Mouse (Mus musculus): ENCODE measurements around the gene Ggt6.
"Not testable (repeated sequence)": the region's sequence is repeated elsewhere in the genome, so short reads cannot be mapped to it uniquely, and the experiment has no call there.

Gene Ggt6

GRCm38 (mm10) chr11:72410521-72411092 is 24.7 kb upstream of the Ggt6 start:
- in situ Hi-C loops (cut with MboI, MseI) = loop anchor here (25.0 kb wide), 1 partner anchor 1302 kb away; no protein-coding TSS in a partner anchor

DNA sequence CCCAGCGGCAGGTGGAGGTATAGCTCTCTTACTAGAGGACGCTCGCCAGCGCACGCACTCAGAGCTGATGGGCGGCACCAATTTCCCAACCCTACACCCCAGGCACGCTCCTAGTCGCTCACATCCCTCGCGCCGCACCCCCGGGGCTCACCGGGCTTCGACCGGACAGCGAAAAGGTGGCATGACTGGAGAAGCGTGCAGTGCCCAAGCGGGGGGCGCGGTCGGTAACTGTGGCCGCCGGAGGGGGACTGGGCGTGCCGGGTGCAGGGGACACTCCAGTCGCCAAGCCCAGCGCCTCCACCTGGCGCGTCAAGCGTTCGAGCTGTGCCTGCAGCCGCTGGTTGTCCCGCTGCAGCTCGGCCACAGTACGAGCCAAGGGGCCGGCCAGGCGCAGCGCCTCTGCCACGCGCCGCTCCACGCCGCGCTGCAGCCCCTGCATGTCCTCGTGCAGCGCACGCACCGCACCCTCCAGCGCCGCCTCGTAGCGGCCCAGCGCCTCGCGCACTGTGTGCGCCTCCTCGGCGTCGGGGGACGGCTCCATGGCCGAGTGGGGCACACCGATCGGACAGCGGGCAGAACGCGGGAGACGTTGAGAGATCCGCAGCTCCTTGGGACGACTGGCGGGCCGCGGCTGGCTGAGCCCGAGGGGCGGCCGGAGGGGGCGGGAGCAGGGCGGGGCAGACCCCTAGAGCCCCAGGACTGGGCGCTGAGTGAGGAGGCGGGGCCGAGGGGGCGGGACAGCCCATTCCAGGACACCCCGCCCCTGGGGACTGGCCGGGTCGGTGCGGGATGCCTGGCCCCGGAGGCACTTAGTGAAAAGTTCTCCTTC is 24.0 kb upstream of the Ggt6 start, which contains the start of gene Smtnl2:
TSS of gene Smtnl2 (minus strand) at position 621 of the 829 bp plus-strand sequence.
- in situ Hi-C loops (cut with MboI, MseI) = loop anchor here (25.0 kb wide), 1 partner anchor 1301 kb away; no protein-coding TSS in a partner anchor

- in situ Hi-C loops (cut with MboI, MseI) = loop anchor here (25.0 kb wide), 1 partner anchor 1300 kb away; no protein-coding TSS in a partner anchor
Observed at GRCm38 (mm10) chr11:72411945-72412344, 23.4 kb upstream of the Ggt6 start.

- in situ Hi-C loops (cut with MboI, MseI) = loop anchor here (25.0 kb wide), 1 partner anchor 1299 kb away; no protein-coding TSS in a partner anchor
Observed at GRCm38 (mm10) chr11:72413016-72413415, 22.3 kb upstream of the Ggt6 start.

DNA sequence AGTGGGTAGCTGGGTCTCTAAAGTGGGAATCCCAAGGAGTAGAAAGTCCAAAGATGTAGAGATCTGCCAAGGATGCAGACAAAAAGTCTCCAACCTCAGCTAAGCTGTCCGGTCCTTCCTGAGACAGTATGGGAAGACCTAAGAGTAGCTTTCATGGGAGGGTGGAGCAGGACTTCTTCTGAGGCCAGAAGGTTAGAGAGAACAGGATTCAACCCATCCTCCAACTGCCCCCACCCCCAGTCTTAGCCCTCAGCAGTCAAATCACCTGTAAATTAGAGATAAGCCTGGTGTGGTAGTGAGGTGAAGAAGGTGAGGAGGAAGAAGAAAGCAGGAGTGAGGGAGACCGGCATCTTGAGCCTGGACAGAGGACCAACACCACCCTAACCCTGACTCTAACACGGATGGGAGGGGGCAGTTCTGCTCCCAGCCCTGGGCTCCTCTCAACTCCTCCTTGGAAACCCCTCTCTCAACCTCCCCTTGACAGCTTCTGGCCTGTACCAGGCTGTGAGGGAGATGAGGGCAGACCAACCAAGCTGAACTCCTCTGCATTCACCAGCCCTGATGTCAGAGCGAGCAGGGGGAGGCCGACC is 21.6 kb upstream of the Ggt6 start:
- in situ Hi-C loops (cut with MboI, MseI) = loop anchor here (25.0 kb wide), 1 partner anchor 1299 kb away; no protein-coding TSS in a partner anchor

GRCm38 (mm10) chr11:72415155-72415554 is 20.2 kb upstream of the Ggt6 start:
- in situ Hi-C loops (cut with MboI, MseI) = loop anchor here (5.0 to 25.0 kb wide), 2 partner anchors 58 to 1297 kb away; no protein-coding TSS in a partner anchor

DNA sequence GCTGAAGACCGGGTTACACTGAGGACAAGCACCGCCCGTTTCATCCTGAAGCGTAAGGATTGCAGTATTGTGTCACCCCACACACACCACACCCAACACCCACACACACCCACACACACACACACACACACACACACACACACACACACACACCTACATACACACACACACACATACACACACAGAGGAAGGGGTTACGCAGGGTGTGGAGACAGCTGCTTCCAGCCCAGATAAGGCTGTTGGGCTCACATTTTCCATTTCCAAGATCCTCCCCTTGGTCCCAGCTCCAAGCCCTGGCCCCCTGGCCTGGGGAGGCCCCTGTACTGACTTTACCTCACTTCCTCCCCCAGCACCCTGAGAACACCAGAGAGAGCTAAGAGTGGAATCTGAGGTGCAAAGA is 18.7 kb upstream of the Ggt6 start:
- in situ Hi-C loops (cut with MboI, MseI) = loop anchor here (5.0 to 25.0 kb wide), 2 partner anchors 59 to 1296 kb away; no protein-coding TSS in a partner anchor

- in situ Hi-C loops (cut with MboI, MseI) = loop anchor here (5.0 to 25.0 kb wide), 2 partner anchors 60 to 1295 kb away; no protein-coding TSS in a partner anchor
Observed at GRCm38 (mm10) chr11:72417376-72417775, 17.9 kb upstream of the Ggt6 start.

DNA sequence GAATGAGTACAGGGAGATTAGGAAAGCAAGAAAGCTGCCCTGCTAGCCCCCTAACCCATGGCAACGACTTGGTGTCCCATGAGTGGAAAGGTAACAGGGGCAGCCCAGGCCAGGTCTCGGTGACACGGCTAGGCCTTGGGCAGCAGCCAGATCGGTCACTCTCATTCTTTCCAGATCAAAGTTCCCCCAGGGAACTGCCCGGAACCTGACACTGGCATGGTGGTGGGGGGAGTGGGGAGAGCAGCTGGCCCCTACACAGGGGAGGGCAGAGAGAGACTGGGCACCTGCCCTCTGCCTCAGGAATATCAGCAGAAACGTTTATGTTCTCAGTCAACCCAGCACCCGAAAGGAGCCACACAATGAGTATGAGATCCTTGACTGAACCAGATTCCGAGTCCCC is 17.1 kb upstream of the Ggt6 start:
- in situ Hi-C loops (cut with MboI, MseI) = loop anchor here (5.0 to 25.0 kb wide), 2 partner anchors 61 to 1294 kb away; no protein-coding TSS in a partner anchor

DNA sequence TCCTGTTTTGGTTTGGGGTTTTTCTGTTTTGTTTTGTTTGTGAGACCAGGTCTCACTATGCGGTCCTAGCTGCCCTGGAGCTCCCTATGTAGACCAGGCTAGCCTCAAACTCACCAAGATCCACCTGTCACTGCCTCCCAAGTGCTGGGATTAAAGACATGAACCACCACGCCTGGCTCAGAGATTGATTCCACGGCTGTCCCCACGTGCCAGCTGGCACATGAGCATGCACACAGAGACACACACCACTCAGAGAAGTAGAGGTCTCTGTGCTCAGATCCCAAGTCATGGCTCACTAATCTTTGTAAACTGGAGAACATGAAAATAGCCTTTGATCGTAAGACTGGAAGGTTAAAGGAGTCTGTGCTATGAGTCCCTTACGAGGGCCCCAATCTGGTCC is 16.3 kb upstream of the Ggt6 start:
- in situ Hi-C loops (cut with MboI, MseI) = loop anchor here (5.0 to 25.0 kb wide), 2 partner anchors 62 to 1293 kb away; no protein-coding TSS in a partner anchor

DNA sequence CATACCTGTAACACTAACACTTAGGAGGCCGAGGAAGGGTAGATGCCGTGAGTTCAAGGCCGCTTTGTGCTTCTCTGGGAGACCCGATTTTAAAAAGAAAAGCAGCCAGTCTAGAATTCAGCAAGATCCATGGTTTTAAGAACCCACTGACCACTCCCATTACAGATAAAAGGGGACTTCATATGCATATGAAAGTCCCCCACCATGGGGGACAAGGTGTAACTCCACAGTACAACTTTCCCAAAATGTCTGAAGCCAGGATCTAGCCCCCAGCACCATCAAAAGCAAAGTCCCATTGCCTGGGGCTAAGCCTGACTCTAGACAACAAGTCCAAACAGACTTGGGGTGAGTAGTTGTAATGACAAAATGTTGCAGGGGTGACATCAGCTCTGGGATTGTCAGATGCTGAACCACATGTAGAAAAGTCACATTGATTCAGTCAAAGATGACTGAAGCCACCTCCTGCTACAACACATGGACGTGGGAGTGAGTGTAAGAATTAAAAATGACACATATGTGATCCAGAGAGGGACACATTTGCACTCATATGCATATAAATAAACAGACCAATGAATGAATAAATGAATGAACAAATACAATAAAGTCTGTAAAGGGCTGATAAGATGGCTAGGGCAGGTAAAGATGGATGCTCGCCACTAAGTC is 14.7 kb upstream of the Ggt6 start:
- in situ Hi-C loops (cut with MboI, MseI) = loop anchor here (25.0 kb wide), 1 partner anchor 1292 kb away; no protein-coding TSS in a partner anchor

GRCm38 (mm10) chr11:72421518-72422278 is 13.6 kb upstream of the Ggt6 start:
- in situ Hi-C loops (cut with MboI, MseI) = loop anchor here (25.0 kb wide), 1 partner anchor 1291 kb away; no protein-coding TSS in a partner anchor

- in situ Hi-C loops (cut with MboI, MseI) = loop anchor here (25.0 kb wide), 1 partner anchor 1289 kb away; no protein-coding TSS in a partner anchor
Observed at GRCm38 (mm10) chr11:72423686-72424085, 11.6 kb upstream of the Ggt6 start.

- in situ Hi-C loops (cut with MboI, MseI) = no loop called here
Observed at GRCm38 (mm10) chr11:72425201-72425600, 10.1 kb upstream of the Ggt6 start.

DNA sequence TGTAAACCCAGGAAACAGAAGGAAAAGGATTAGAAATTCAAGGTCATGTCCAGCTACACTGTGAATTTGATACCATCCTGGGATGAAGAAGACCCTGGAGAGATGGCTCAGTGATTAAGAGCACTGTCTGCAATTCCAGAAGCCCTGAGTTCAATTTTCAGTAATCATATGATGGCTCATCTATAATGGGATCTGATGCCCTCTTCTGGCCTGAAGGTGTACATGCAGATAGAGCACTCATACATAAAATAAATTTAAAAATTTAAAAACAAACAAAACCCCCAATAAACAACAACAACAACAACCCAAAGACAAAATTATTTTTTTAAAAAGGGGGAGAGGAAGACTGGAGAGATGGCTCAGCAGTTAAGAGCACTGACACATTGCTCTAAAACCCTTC is 8.4 kb upstream of the Ggt6 start:
- in situ Hi-C loops (cut with MboI, MseI) = no loop called here

DNA sequence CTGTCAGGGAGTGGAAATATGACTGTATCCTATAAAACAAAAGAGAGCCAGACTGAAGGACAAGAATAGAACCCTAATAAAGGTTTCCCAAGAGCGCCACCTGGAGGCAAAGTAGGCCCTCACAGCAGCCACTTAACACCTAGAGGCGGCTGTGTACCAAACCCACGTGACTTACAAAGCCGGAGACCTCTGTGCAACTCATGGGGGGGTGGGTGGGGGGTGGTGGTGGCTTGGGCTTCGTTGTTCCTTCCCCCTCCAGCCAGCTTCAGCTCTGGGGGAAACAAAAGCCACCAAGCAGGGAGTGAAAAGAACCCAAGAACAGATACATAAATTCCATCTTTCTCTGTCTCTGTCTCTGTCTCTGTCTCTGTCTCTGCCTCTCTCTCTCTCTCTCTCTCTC is 6.6 kb upstream of the Ggt6 start:
- in situ Hi-C loops (cut with MboI, MseI) = no loop called here

DNA sequence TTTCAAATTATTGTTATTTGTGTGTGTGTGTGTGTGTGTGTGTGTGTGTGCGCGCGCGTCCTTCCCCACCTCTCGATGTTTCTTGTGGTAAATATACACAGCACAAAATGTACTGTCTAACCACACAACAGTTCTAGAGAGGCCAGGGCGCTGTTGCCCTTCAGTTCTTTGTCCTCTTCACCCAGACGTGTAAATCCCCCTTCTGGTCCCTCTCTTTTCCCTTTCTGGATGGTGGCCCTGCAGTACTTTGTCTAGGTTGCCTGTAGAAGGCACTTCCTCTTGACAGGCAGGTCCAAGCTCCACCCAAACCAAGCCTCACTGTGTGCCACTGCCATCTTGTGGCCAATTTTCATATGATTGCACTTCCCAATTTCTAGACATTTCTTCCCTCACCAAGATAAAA is 6.0 kb upstream of the Ggt6 start:
- in situ Hi-C loops (cut with MboI, MseI) = no loop called here

DNA sequence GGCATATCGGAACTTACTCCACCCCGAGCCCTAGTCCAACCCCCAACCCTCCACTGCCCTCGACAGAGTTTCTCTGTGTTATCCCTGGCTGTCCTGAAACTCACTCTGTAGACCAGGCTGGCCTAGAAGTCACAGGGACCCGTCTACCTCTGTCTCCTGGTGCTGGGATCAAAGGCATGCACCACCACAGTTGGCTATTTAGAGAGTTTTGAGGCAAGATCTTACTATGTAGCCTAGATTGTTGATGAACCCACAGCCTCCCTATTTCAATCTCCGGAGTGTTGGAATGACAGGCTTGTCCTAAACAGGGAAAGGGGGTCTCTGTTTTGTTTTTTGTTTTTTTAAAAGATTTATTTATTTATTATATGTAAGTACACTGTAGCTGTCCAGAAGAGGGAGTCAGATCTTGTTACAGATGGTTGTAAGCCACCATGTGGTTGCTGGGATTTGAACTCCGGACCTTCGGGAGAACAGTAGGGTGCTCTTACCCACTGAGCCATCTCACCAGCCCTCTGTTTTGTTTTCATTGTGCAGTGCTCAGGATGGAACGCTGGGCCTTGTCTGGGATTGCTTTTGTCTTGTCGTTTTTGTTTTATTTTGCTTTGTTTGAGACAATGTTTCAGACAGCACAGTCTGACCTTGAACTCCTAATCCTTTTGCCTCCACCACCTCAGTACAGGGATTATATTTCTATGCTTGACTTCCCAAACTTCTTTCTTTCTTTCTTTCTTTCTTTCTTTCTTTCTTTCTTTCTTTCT is 4.8 kb upstream of the Ggt6 start:
- in situ Hi-C loops (cut with MboI, MseI) = not testable (repeated sequence)

DNA sequence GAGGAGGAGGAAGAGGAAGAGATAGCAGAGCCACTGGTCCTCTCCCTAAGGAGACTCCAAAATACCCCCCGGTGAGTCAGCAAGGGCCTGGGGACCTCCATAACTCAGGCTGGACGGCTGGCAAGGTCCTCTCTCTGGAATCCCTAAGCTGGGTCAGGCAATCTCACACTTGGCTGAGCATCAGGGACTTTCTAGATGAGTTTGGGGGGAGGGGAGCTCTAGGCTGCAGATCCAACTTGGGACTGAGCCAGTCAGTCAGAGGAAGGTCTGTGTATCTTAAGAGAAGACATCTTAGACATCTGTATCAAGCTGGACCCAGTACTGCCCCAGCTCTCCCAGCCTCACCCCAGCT is 344 bp downstream of the Ggt6 start:
- in situ Hi-C loops (cut with MboI, MseI) = no loop called here

- in situ Hi-C loops (cut with MboI, MseI) = no loop called here
Observed at GRCm38 (mm10) chr11:72436271-72436670, 945 bp downstream of the Ggt6 start.
